Mouse (Mus musculus) kidney, embryonic 15.5 days (tissue): ENCODE data around the gene Tmem30c. TPM values are rescaled to one million over a fixed set of nuclear protein-coding genes. Genes with fewer than 3 reads are reported as not detected.

ENCODE experiments used
- ATAC-seq: fragments of 200-750 bp; cut with Nextera tagmentation; replicated peaks from 2 replicates; pipeline ENCODE4 v1.8.0; 2017; ENCODE audit warnings: moderate TSS enrichment; ENCODE audit not compliant: low FRiP score
- H3K27ac ChIP-seq: fragments of 300-500 bp; sonication (generic); 2 replicates; pipeline ENCODE4 v1.5.1; 2015; ENCODE audit warnings: mild to moderate bottlenecking, inconsistent platforms
- H3K27me3 ChIP-seq: fragments of 300-500 bp; sonication (generic); 2 replicates; pipeline ENCODE4 v1.6.1; 2015; ENCODE audit warnings: inconsistent platforms
- H3K36me3 ChIP-seq: fragments of 300-500 bp; sonication (generic); 2 replicates; pipeline ENCODE4 v1.6.1; 2015; ENCODE audit warnings: inconsistent platforms
- H3K4me1 ChIP-seq: fragments of 300-500 bp; sonication (generic); 2 replicates; pipeline ENCODE4 v1.6.1; 2015; ENCODE audit warnings: inconsistent platforms
- H3K4me2 ChIP-seq: fragments of 300-500 bp; sonication (generic); 2 replicates; pipeline ENCODE4 v1.6.1; 2015; ENCODE audit warnings: moderate library complexity, mild to moderate bottlenecking, inconsistent platforms
- H3K4me3 ChIP-seq: fragments of 300-500 bp; sonication (generic); replicated peaks from 2 replicates; pipeline ENCODE4 v1.5.1; 2015; ENCODE audit warnings: mild to moderate bottlenecking, inconsistent platforms
- H3K9ac ChIP-seq: fragments of 300-500 bp; sonication (generic); 2 replicates; pipeline ENCODE4 v1.6.1; 2015; ENCODE audit warnings: mild to moderate bottlenecking, inconsistent platforms
- H3K9me3 ChIP-seq: fragments of 300-500 bp; sonication (generic); replicated peaks from 2 replicates; pipeline ENCODE4 v1.6.1; 2016; ENCODE audit warnings: inconsistent platforms
- WGBS: fragments of 180-500 bp; shearing (Covaris S2); methylation state at CpG from one replicate; pipeline ENCODE4 v1.1.7; 2015; ENCODE audit warnings: mixed read lengths; 5-methylcytosine and 5-hydroxymethylcytosine counted together
- polyA plus RNA-seq: library from polyadenylated mRNA; unstranded; fragments of >200 nt; fragmentation: Nextera tagmentation; extraction: Ambion mirVana; gene quantifications from 2 replicates; pipeline ENCODE4 v1.2.1, GENCODE M21; 2015

Gene Tmem30c
- polyA plus RNA-seq, 1 experiment from 2014 or later = 0.10 TPM

DNA sequence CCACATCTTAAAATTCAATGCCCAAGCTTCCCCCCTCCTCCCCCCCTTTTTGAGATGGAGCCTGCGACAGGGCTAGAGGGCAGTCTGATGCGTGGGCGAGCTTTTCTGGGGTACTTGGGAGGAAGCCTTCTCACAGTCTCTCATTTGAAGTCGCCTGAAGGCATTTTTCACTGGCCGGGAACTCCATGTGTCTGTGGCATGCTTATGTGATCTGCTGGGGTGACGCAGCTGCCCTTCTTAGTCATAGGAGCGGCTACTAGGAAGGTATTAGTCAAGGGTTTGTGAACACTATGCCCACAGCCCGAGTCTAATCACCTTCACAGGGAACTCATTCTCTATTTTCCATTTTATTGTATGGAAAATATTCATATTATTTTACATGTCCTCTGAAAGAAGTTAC is 11.2 kb downstream of the Tmem30c start:
- no peaks in the 10 kb centered on the region for H3K36me3 ChIP-seq
- H3K9ac ChIP-seq = no peak overlapping the region
- peaks cover 6% of the 10 kb centered on the region; the same call in 1 of the 2 replicates for H3K4me1 ChIP-seq
- no peak overlapping the region for H3K4me2 ChIP-seq
- 65% methylated on average over 8 of the region's 8 CpGs for WGBS
- no peaks in the 10 kb centered on the region for H3K9me3 ChIP-seq
- ATAC-seq = 0 out of 2 replicates have a peak, but pooled peaks have one; percentile 18
- no peak overlapping the region for H3K4me3 ChIP-seq
- no peak overlapping the region for H3K27ac ChIP-seq
- H3K27me3 ChIP-seq = no peaks in the 10 kb centered on the region

DNA sequence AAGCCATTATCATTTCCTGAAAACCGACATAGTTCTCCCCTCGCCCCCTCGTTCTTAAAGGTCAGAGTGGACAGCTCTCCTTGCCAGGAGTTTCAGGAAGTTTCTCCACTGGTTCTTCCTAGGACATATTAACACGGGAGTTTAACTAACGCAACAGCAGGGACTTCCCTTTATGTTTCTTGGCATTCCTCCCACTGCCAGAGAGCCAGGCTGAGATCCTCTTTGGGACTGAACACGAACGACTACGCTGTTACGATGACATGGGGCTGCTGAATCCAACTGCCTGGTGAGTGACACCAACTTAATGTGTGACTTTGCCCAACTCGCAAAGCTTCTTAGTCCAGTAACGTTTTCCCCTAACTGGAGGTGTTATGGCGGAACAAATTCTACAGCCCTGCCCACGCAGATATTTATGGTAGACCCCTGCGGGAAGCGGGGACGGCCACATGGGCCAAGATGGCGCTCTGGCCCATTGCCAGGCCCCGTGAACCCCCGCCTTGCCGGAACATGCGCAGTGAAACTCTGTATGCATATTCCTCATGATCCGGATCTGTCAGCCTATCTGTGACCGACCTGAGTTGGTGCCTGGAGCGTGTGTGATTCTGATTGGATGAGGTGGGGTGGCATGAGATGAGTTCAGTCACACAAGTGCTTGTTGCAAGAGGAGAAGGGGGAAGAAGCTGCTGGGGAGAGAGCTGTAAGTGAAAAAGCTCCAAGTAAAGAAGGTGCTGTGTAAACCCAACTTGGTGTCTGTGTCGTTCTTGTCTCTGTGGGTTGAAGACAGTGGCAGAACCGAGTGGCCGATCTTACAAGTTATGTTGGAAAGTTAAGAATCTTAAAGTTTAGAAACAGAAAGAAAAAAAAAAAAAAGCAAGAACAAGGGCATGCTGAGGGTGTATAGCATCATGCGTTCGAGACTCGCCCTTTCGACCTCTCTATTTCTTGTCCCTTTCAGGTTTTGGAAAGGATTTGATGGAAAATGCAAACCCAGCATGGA is 12.1 kb downstream of the Tmem30c start:
- H3K4me3 ChIP-seq = no peak overlapping the region
- peaks cover 6% of the 10 kb centered on the region; the same call in 1 of the 2 replicates for H3K4me1 ChIP-seq
- H3K27ac ChIP-seq = no peak overlapping the region
- H3K27me3 ChIP-seq = no peaks in the 10 kb centered on the region
- H3K4me2 ChIP-seq = no peak overlapping the region
- no peaks in the 10 kb centered on the region for H3K36me3 ChIP-seq
- WGBS = 85% methylated on average over 31 of the region's 31 CpGs
- ATAC-seq = no peak
- H3K9ac ChIP-seq = no peak overlapping the region
- no peaks in the 10 kb centered on the region for H3K9me3 ChIP-seq

DNA sequence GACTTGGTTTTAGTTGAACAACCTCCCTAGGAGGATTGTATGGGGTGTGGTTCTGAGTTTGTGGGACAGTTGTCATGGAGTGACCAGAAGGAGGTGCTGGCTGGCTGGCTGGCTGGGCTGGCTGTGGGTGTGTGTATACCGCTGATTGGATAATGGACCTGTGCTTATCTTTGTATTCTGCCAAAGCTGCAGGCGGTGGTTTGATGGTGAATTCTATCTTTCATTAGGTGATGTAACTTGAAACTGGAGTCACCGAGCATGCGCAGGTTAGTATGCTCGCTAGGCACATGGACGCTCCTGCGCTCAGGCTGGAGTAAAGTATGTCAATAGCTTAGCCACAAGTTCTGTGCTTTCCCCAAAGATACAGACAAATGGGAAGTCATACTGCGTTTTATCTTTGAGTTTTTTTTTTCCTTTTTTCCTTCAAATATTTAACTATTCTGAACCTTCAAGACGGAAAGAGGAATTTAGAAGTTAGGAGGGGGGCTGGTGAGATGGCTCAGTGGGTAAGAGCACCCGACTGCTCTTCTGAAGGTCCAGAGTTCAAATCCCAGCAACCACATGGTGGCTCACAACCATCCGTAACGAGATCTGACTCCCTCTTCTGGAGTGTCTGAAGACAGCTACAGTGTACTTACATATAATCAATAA is 13.6 kb downstream of the Tmem30c start:
- 88% methylated on average over 12 of the region's 12 CpGs for WGBS
- ATAC-seq = no peak
- Histone ChIP-seq H3K27ac (no peak overlapping the region), H3K4me3 (no peak overlapping the region), H3K27me3 (no peaks in the 10 kb centered on the region), H3K36me3 (no peaks in the 10 kb centered on the region), H3K9ac (no peak overlapping the region), H3K9me3 (no peaks in the 10 kb centered on the region), H3K4me2 (no peak overlapping the region), H3K4me1 (peaks cover 6% of the 10 kb centered on the region; the same call in 1 of the 2 replicates)

DNA sequence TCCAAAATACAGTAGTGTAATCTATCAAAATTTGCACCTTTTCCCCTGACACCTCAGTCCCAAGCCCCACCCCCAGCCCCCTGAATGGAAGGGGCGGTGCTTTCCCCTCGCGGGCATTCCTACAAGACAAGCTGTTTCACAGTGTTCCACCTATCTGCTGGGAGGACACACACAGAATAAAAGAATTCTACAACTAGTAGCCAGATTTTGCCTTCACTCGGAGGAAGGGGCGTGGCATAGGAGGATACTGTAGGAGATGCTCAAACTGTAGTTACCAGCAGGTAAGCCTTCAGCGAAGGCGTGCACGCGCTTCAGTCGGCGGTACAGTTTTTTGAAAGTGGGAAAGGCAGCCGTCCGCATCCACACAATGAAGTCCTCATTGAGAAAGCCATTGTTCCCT is 22.9 kb downstream of the Tmem30c start:
- H3K9ac ChIP-seq = no peak overlapping the region
- WGBS = 94% methylated on average over 13 of the region's 13 CpGs
- no peak for ATAC-seq
- no peaks in the 10 kb centered on the region for H3K4me1 ChIP-seq
- no peaks in the 10 kb centered on the region for H3K36me3 ChIP-seq
- no peak overlapping the region for H3K27ac ChIP-seq
- no peak overlapping the region for H3K4me2 ChIP-seq
- H3K4me3 ChIP-seq = no peak overlapping the region
- no peaks in the 10 kb centered on the region for H3K9me3 ChIP-seq
- H3K27me3 ChIP-seq = no peaks in the 10 kb centered on the region

DNA sequence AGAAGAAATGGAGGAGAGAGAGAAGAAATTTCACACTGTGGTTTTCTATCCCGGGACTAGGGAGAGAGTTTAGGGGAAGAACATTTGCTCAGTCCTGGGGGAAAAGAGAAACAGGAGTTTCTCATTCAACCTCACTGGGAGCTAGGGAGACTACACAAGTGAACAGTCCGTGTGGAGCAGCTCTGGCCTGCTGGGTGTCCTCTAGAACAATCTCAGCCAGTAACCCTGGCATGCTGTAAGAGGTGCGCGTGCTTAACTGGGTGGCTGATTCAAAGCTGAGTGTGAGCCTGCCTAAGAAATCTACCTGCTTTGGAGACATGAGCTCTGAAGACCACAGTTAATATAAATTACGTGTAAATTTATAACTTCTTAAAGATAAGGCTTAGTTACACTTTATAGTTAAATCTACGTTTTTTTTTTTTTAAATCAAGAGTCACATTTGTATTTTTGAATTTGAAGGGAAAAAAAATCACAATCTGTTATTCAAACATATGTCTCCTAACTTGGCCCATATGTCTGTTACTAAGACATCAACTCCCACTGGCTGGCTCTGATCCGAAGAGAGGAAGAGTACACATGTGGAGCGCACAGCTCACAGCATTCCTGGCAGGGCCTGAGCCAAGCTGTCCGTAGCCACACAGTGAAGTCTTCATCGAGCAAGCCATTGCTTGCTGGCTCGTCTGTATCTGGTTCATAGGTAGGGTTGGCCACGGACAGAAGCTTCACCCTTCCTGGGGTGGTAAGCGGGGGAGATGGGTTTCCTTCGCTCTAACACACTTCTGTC is 24.4 kb downstream of the Tmem30c start:
- H3K4me1 ChIP-seq = no peaks in the 10 kb centered on the region
- 85% methylated on average over 14 of the region's 14 CpGs for WGBS
- H3K4me3 ChIP-seq = no peak overlapping the region
- no peak for ATAC-seq
- H3K27me3 ChIP-seq = no peaks in the 10 kb centered on the region
- H3K4me2 ChIP-seq = no peak overlapping the region
- H3K36me3 ChIP-seq = no peaks in the 10 kb centered on the region
- no peaks in the 10 kb centered on the region for H3K9me3 ChIP-seq
- no peak overlapping the region for H3K9ac ChIP-seq
- H3K27ac ChIP-seq = no peak overlapping the region

DNA sequence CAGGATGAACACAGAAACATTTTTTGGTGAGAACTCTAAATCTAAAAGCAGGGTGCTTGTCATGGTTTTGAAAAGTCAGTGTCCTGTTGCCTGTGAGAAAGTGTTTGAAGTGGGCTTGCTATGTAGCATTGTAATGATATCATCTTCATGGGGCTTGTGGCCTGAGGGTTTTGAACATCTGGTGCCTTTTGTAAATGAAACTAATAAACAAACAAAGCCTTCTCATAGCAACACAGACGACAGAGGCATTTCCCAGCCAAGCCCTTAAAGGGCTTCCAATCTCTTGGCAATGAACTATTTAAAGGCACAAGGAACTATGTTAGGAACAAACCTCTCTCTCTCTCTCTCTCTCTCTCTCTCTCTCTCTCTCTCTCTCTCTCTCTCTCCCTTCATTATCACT is 25.6 kb downstream of the Tmem30c start:
- Histone ChIP-seq H3K27me3 (no peaks in the 10 kb centered on the region), H3K9me3 (no peaks in the 10 kb centered on the region), H3K36me3 (no peaks in the 10 kb centered on the region), H3K9ac (no peak overlapping the region), H3K4me3 (no peak overlapping the region), H3K4me1 (no peaks in the 10 kb centered on the region), H3K27ac (no peak overlapping the region), H3K4me2 (no peak overlapping the region)
- WGBS = 3% methylated on average over 1 of the region's 1 CpGs
- ATAC-seq = no peak

DNA sequence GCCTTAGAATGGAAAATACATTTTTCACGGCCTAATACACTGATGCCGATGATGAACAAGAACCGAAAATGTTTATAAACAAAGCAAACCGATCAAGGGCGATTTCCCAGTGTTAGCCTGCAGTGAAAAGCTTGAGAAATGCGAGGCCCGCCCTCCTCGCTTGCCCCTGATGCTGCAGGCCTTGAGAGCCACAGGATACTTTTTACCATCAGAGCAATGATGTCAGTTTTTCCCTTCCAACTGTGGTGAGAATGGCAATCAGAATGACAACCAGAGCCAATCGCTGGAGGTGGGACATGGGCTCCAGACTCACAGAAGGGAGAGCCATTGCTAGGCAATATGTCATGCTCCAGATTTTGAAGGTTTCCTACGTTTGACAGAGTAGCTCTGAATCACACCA is 32.5 kb downstream of the Tmem30c start:
- no peaks in the 10 kb centered on the region for H3K4me1 ChIP-seq
- H3K9ac ChIP-seq = no peak overlapping the region
- H3K36me3 ChIP-seq = no peaks in the 10 kb centered on the region
- ATAC-seq = no peak
- no peak overlapping the region for H3K4me2 ChIP-seq
- H3K4me3 ChIP-seq = no peak overlapping the region
- H3K9me3 ChIP-seq = no peaks in the 10 kb centered on the region
- no peaks in the 10 kb centered on the region for H3K27me3 ChIP-seq
- H3K27ac ChIP-seq = no peak overlapping the region
- WGBS = 89% methylated on average over 10 of the region's 10 CpGs

DNA sequence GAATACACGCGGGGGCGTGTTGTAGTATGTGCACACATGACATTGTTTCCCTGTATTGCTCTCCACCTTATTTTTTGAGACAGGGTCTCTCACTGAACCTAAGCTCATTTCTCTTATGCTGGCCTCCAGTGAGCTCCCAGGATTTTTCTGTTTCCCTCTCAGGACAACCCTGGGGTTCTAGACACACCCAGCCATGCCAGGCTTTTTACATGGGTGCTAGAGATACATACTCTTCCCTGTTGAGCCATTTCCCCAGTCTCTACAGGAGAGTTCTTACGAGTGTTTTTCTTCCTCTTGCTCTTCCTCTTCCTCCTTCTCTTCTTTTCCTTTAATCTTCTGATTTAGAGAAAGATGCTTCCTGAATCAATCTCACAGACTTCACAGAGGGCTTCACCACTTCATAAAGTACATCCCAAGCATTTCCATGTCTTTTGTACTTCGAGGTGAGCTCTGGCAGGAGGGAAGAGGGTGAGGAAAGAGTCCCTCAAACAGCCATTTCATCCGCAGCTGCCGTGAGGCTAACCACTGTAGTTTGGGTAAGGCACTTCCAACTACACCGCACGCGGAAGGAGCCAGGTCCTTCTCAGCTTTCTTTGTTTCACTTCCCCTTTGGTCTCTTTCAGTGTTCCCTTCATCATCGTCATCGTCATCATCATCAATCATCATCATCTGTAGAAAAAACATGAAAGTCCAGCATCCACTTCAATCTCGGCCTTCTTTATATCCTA is 33.1 kb downstream of the Tmem30c start:
- Histone ChIP-seq H3K27ac (no peak overlapping the region), H3K36me3 (no peaks in the 10 kb centered on the region), H3K4me1 (no peaks in the 10 kb centered on the region), H3K9ac (no peak overlapping the region), H3K4me2 (no peak overlapping the region), H3K4me3 (no peak overlapping the region), H3K27me3 (no peaks in the 10 kb centered on the region), H3K9me3 (no peaks in the 10 kb centered on the region)
- ATAC-seq = no peak
- 89% methylated on average over 13 of the region's 13 CpGs for WGBS

DNA sequence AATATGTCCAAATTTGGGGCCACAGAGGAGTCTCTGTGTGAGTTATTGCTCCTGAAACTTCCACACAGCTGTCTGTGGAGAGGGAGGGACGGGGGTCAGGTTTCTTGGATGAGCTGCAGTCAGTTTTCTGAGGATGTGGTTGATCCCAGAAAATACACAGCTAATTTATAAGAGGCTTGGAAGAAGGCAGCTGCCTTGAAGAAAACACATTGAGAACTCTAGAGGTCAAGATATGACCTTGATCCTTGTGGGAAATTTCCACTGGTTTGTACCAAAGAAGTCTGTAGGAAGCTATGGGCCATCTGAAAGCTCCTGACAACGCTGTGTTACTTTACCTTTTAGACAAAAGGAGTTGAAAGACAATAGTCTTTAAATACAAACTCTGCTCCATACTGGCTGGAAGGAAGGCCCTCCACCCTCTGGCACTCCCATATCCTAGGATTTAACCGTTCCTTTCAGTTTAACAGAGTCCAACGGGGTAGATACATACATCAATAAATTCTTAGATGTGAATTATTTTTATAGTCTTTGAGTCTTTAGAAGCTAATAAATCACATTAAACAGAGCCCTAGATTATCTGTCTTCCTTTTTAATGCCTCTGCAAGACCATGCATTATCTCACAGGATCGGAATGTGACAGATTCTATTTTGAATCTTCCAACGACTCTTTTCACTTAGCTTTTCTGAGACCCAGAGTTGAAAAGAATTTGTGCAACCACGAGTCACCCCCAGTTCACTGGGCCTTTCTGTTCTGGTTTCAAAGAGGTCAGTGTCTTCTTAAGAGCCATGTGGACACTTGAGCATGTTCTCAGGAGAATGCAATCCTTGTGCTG is 40.9 kb downstream of the Tmem30c start:
- H3K36me3 ChIP-seq = no peaks in the 10 kb centered on the region
- no peak overlapping the region for H3K4me2 ChIP-seq
- H3K27me3 ChIP-seq = no peaks in the 10 kb centered on the region
- no peak overlapping the region for H3K9ac ChIP-seq
- peak overlapping the region; percentile 82 for H3K27ac ChIP-seq
- peaks cover 8% of the 10 kb centered on the region; the same call in 1 of the 2 replicates for H3K4me1 ChIP-seq
- ATAC-seq = peak; percentile 70
- 30% methylated on average over 7 of the region's 7 CpGs for WGBS
- no peaks in the 10 kb centered on the region for H3K9me3 ChIP-seq
- no peak overlapping the region for H3K4me3 ChIP-seq

DNA sequence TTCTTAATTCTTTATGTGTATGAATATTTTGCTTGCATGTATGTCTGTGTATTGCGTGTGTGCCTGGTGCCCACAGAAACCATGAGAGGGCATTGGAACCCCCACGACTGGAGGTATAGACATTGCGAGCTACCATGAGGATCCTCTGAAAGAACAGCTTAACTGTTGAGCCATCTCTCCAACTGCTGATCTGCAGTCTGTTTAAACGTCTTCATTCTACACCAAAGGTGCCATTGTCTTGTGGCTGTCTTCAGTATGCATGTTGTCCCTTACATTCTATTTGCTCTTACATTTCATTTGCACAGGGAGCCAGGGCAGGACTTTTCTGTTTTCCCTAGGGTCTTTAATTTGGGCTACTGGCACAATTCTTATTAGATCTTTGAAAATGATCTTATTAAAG is 41.7 kb downstream of the Tmem30c start:
- no peak for ATAC-seq
- peak overlapping the region; percentile 82 for H3K27ac ChIP-seq
- peaks cover 8% of the 10 kb centered on the region; the same call in 1 of the 2 replicates for H3K4me1 ChIP-seq
- no peaks in the 10 kb centered on the region for H3K27me3 ChIP-seq
- H3K4me2 ChIP-seq = no peak overlapping the region
- H3K9me3 ChIP-seq = no peaks in the 10 kb centered on the region
- no peak overlapping the region for H3K9ac ChIP-seq
- 91% methylated on average over 4 of the region's 4 CpGs for WGBS
- no peaks in the 10 kb centered on the region for H3K36me3 ChIP-seq
- no peak overlapping the region for H3K4me3 ChIP-seq

DNA sequence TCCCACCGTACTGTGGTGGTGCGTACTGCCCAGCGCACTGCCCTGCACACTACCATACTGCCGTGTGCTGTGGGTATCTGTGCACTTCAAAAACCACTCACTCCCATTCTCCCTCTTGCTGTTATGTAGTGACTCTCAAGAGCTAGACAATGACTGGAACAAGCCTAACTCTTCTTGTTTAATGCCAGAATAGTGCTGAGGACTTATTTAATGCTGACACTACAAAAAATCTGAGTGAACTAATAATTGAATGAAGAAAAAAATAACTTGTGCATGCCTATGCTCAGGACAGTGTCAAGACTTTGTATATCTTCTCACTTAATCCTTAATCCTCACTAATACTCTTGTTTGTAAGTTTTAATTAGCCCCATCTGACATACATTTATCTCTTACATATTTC is 45.2 kb downstream of the Tmem30c start:
- no peak for ATAC-seq
- H3K27me3 ChIP-seq = peaks cover 2% of the 10 kb centered on the region; the same call in 1 of the 2 replicates
- no peaks in the 10 kb centered on the region for H3K36me3 ChIP-seq
- H3K4me3 ChIP-seq = no peak overlapping the region
- H3K9me3 ChIP-seq = no peaks in the 10 kb centered on the region
- peaks cover 9% of the 10 kb centered on the region; the same call in 1 of the 2 replicates for H3K4me1 ChIP-seq
- no peak overlapping the region for H3K9ac ChIP-seq
- H3K27ac ChIP-seq = no peak overlapping the region
- 92% methylated on average over 4 of the region's 4 CpGs for WGBS
- H3K4me2 ChIP-seq = no peak overlapping the region
